Mouse (Mus musculus): ENCODE data around the gene Nppb. TPM values are rescaled to one million over a fixed set of nuclear protein-coding genes. Genes with fewer than 3 reads are reported as not detected.

Nppb gene
- polyA plus RNA-seq, 1 experiment from 2014 or later: not detected

DNA sequence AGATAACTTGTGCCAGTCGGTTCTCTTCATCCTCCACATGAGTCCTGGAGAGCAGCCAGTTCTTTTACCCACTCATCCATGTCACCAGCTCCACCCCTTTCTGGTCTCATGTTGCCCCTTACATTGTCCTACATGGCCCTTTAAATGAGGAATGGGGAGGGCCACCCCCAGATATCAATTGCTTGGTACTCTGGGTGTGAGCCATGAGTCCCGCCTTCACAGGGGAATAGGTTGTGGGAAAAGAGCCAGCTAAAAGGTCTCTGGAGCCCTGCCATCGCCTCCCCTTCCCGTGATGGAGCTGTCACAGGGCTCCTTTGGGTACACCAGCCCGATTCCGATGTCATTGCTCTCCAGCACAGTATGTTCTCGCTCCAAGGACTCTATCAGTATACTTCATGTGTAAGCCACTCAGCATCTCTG is 6.1 kb upstream of the Nppb start:
- WGBS: 78% methylated on average over 7 of the region's 7 CpGs
- ATAC-seq (ENCODE audit: insufficient number of reproducible peaks, insufficient read depth, low FRiP score, low TSS enrichment): no peak

DNA sequence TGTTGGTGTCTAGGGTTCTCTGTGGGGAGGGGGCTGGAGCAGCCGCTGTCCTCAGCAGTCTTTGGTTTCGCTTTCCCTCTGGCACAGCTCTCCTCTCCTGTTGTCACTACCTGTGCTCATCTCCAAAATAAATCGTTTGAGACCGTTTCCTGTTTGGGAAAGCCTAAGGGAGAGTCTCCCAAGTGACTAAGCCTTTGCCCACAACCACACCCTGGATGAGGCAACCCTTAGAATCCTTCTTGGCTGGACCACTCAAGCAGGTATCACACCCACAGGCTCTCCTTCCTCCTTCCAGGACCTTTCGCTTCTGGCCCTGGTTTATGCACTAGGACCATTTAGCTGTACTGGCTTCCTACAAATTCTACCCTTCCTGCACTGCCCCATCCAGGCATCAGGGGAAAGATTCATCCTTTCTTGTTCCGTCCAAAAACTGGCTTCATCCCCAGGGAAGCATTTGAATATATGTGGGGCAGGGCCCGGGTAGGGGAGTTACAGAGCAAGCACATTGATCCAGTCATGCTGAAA is 8.0 kb downstream of the Nppb start:
- 55% methylated on average over 7 of the region's 7 CpGs for WGBS
- Histone ChIP-seq H3K4me2 (replicated peaks) (no peak overlapping the region), H3K27ac (no peak overlapping the region), H3K27me3 (no peaks in the 10 kb centered on the region), H3K36me3 (no peaks in the 10 kb centered on the region), H3K9me3 (0 out of 2 replicates have a peak, but pooled peaks cover 3% of the 10 kb centered on the region), H3K4me3 (no peak overlapping the region), H3K4me1 (no peaks in the 10 kb centered on the region), H3K9ac (no peak overlapping the region)
- ATAC-seq (ENCODE audit: insufficient number of reproducible peaks, insufficient read depth, low FRiP score, low TSS enrichment): no peak

More for the DNA sequence above, 6.1 kb upstream of the Nppb start:
- H3K4me1 ChIP-seq: no peaks in the 10 kb centered on the region
- H3K4me2 ChIP-seq (replicated peaks): no peak overlapping the region
- H3K4me3 ChIP-seq: no peak overlapping the region
- no peaks in the 10 kb centered on the region for H3K27me3 ChIP-seq
- H3K27ac ChIP-seq: no peak overlapping the region
- no peaks in the 10 kb centered on the region for H3K36me3 ChIP-seq
- no peak overlapping the region for H3K9ac ChIP-seq
- H3K9me3 ChIP-seq: no peaks in the 10 kb centered on the region

DNA sequence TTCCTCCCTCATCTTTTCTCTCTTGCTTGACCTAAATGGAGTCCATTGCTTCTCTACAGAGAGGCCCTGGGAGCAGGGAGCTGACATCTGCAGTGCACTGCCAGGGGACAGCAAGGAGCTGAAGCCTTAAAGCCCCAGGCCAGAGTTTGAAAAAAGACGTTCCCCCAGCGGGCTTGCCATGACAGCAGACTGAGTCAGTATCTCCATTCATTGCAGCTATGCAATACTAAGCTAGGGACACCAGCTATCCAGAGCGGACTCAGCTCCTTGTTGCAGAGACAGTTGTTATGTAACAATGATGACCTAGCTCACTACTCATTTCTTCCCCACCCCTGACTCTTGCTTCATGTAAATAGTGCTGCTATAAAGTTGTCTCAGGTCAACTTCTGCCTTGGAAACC is 9.7 kb downstream of the Nppb start:
- no peak overlapping the region for H3K9ac ChIP-seq
- H3K36me3 ChIP-seq: no peaks in the 10 kb centered on the region
- H3K4me3 ChIP-seq: no peak overlapping the region
- no peak overlapping the region for H3K4me2 ChIP-seq (replicated peaks)
- WGBS: 78% methylated on average over 3 of the region's 3 CpGs
- no peaks in the 10 kb centered on the region for H3K9me3 ChIP-seq
- no peak overlapping the region for H3K27ac ChIP-seq
- no peaks in the 10 kb centered on the region for H3K27me3 ChIP-seq
- no peak for ATAC-seq (ENCODE audit: insufficient number of reproducible peaks, insufficient read depth, low FRiP score, low TSS enrichment)
- no peaks in the 10 kb centered on the region for H3K4me1 ChIP-seq

DNA sequence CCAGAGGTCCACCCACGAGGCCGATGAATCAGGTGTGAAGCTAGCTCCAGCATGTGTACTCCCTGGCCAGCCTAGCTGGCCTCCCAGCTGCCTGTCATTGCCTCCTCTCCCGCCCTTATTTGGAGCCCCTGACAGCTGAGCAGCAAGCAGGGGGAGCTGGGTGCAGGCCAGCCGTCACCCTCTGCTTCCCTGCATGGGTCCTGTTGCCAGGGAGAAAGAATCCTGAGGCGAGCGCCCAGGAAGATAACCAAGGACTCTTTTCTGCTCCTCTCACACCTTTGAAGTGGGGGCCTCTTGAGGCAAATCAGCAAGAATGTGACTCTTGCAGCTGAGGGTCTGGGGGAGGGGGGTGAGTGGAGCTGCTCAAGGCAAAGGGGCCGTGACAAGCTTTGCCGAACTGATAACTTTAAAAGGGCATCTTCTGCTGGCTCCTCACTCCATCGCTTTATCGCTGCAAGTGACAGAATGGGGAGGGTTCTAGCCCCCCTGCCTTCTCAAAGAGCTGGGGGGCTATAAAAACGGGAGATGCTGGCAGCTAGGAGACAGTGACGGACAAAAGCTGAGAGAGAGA is 14.7 kb downstream of the Nppb start, which contains the start of gene Nppa:
Gene Nppa, plus strand, starts transcription at position 521 of the 571 bp plus-strand sequence.
- Histone ChIP-seq H3K27ac (no peak within 1 kb of the TSS), H3K27me3 (no peaks in the 10 kb centered on the region), H3K36me3 (peaks cover 11% of the 10 kb centered on the region), H3K9me3 (no peaks in the 10 kb centered on the region), H3K9ac (no peak within 1 kb of the TSS), H3K4me1 (no peaks in the 10 kb centered on the region), H3K4me3 (no peak within 1 kb of the TSS), H3K4me2 (replicated peaks) (no peak within 1 kb of the TSS)
- 53% methylated on average over 12 of the region's 12 CpGs for WGBS
- ATAC-seq (ENCODE audit: insufficient number of reproducible peaks, insufficient read depth, low FRiP score, low TSS enrichment): no peak

DNA sequence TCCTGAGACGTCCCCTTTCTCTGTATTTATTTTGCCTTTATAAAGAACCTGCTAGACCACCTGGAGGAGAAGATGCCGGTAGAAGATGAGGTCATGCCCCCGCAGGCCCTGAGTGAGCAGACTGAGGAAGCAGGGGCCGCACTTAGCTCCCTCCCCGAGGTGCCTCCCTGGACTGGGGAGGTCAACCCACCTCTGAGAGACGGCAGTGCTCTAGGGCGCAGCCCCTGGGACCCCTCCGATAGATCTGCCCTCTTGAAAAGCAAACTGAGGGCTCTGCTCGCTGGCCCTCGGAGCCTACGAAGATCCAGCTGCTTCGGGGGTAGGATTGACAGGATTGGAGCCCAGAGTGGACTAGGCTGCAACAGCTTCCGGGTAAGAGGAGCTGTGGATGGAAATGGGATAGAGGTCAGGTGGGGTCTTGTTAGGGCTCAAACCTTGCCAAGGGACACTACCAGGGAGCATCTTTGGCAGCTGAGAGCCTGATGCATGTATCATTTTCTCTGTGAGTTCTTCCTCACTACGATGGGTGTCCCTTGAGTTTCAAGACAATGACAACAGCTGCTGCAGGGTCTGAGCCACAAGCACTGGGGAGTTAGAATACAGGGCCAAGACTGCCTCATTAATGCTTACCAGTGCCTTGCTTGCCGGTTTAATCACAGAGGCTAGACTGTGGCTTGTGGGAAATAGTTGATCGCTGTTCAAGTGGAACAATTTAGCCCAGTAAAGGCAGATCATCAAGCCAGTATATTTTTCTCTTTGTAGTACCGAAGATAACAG is 15.6 kb downstream of the Nppb start:
- no peak overlapping the region for H3K4me2 ChIP-seq (replicated peaks)
- peaks cover 20% of the 10 kb centered on the region for H3K36me3 ChIP-seq
- H3K9ac ChIP-seq: no peak overlapping the region
- WGBS: 82% methylated on average over 17 of the region's 17 CpGs
- no peaks in the 10 kb centered on the region for H3K9me3 ChIP-seq
- no peak overlapping the region for H3K4me3 ChIP-seq
- ATAC-seq (ENCODE audit: insufficient number of reproducible peaks, insufficient read depth, low FRiP score, low TSS enrichment): no peak
- H3K4me1 ChIP-seq: no peaks in the 10 kb centered on the region
- H3K27ac ChIP-seq: no peak overlapping the region
- H3K27me3 ChIP-seq: no peaks in the 10 kb centered on the region

DNA sequence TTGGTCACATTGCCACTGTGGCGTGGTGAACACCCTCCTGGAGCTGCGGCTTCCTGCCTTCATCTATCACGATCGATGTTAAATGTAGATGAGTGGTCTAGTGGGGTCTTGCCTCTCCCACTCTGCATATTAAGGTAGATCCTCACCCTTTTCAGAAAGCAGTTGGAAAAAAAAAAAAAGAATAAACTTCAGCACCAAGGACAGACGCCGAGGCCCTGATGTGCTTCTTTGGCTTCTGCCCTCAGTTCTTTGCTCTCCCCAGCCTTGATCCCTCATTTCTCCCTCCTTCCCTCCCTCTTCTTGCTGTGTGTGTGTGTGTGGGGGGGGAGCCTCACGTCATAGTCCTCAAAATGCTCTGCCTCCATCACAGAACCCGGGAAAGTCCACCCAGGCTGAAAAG is 16.3 kb downstream of the Nppb start:
- no peak overlapping the region for H3K9ac ChIP-seq
- H3K27me3 ChIP-seq: no peaks in the 10 kb centered on the region
- no peak overlapping the region for H3K4me3 ChIP-seq
- H3K36me3 ChIP-seq: peaks cover 27% of the 10 kb centered on the region
- no peak overlapping the region for H3K27ac ChIP-seq
- ATAC-seq (ENCODE audit: insufficient number of reproducible peaks, insufficient read depth, low FRiP score, low TSS enrichment): no peak
- no peaks in the 10 kb centered on the region for H3K9me3 ChIP-seq
- H3K4me1 ChIP-seq: no peaks in the 10 kb centered on the region
- 48% methylated on average over 8 of the region's 8 CpGs for WGBS
- no peak overlapping the region for H3K4me2 ChIP-seq (replicated peaks)

DNA sequence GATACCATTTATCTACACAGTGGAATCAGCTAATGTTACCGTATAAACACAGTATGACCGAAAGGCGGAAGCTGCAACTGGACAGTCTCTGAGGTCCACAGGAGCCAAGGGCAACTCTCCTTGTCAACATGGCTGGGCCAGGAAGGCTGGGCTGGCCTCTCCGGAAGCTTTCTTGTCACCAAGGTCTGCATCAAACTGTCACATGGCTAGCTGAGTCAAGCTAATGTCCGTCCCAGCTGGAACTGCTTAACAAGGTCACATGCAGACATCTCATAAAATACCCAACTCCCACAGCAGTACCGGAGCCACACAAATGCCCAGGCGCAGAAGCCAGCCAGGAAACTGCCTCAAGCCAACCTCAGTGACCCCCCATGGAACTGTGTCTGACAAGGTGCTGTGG is 18.8 kb downstream of the Nppb start:
- no peak overlapping the region for H3K4me2 ChIP-seq (replicated peaks)
- no peaks in the 10 kb centered on the region for H3K4me1 ChIP-seq
- 79% methylated on average over 7 of the region's 7 CpGs for WGBS
- H3K4me3 ChIP-seq: no peak overlapping the region
- no peak overlapping the region for H3K27ac ChIP-seq
- H3K9me3 ChIP-seq: no peaks in the 10 kb centered on the region
- ATAC-seq (ENCODE audit: insufficient number of reproducible peaks, insufficient read depth, low FRiP score, low TSS enrichment): no peak
- H3K27me3 ChIP-seq: no peaks in the 10 kb centered on the region
- H3K36me3 ChIP-seq: peaks cover 52% of the 10 kb centered on the region
- H3K9ac ChIP-seq: no peak overlapping the region

DNA sequence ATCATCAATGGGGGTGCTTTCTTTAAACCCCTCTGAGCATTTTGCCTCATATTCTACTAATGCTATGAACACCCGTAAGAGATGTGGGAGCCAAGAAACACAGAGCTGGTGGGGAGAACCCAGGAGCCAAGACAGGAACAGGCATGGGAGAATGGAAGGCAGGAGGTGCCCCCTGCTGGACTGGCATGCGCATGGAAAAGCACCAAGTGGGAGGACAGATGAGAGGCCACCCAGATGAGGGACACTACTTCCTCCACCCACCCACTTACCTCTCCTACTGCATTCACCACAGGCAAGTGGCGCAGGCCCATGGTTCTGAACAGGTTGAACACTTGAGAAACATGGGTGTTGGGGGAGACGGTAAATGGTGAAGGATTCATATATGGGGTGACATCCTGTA is 22.8 kb downstream of the Nppb start:
- Histone ChIP-seq H3K27me3 (no peaks in the 10 kb centered on the region), H3K4me1 (no peaks in the 10 kb centered on the region), H3K36me3 (peaks cover 91% of the 10 kb centered on the region), H3K9me3 (no peaks in the 10 kb centered on the region), H3K9ac (no peak overlapping the region), H3K4me2 (replicated peaks) (no peak overlapping the region), H3K27ac (no peak overlapping the region), H3K4me3 (no peak overlapping the region)
- WGBS: 79% methylated on average over 4 of the region's 4 CpGs
- ATAC-seq (ENCODE audit: insufficient number of reproducible peaks, insufficient read depth, low FRiP score, low TSS enrichment): no peak

DNA sequence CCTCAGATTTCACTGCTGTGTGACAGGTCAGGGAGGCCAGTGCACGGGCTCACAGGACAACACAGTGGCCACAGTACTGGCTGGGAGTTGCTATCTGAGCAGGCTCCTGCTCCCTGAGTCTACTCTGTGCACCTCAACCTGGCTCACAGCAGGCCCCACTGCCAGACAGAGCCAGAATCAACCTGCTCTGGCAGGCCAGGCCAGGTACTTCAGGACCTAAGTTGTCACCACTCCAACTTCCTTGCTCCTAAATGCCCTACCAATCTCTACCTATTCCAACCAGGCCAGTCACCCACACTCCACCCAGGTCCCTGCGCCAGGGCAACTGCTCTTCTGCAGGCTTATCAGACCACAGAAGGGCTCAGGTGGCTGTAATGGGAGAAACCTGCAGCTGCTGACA is 24.1 kb downstream of the Nppb start:
- H3K36me3 ChIP-seq: peaks cover 99% of the 10 kb centered on the region

DNA sequence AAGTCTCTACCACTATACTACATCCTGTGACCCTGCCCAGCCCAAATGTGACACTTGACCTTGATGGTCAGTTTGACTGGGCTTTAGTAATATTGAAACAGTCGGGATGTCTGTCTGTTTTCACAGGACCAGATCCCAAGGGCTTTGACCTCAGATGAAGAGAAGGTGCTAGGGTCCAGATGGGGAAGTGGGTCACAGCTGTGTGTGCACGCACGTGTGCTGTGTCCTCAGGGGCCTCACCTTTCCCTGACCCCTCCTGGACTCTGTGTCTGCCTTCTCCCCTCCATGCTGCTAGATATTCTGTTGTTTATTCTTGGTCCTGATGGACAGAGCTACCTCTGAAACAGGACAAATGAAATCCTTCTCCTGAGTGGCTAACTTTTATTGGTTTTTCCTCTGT is 25.7 kb downstream of the Nppb start:
- ATAC-seq (ENCODE audit: insufficient number of reproducible peaks, insufficient read depth, low FRiP score, low TSS enrichment): no peak
- Histone ChIP-seq H3K9ac (no peak overlapping the region), H3K9me3 (no peaks in the 10 kb centered on the region), H3K4me1 (no peaks in the 10 kb centered on the region), H3K27ac (no peak overlapping the region), H3K27me3 (no peaks in the 10 kb centered on the region), H3K4me2 (replicated peaks) (no peak overlapping the region), H3K4me3 (no peak overlapping the region), H3K36me3 (peaks cover 97% of the 10 kb centered on the region)
- WGBS: 58% methylated on average over 3 of the region's 3 CpGs

More for the DNA sequence above, 24.1 kb downstream of the Nppb start:
- no peak overlapping the region for H3K4me2 ChIP-seq (replicated peaks)
- H3K27ac ChIP-seq: no peak overlapping the region
- 83% methylated on average over 2 of the region's 2 CpGs for WGBS
- no peak for ATAC-seq (ENCODE audit: insufficient number of reproducible peaks, insufficient read depth, low FRiP score, low TSS enrichment)
- H3K4me3 ChIP-seq: no peak overlapping the region
- no peaks in the 10 kb centered on the region for H3K27me3 ChIP-seq
- no peaks in the 10 kb centered on the region for H3K4me1 ChIP-seq
- H3K9ac ChIP-seq: no peak overlapping the region
- no peaks in the 10 kb centered on the region for H3K9me3 ChIP-seq

DNA sequence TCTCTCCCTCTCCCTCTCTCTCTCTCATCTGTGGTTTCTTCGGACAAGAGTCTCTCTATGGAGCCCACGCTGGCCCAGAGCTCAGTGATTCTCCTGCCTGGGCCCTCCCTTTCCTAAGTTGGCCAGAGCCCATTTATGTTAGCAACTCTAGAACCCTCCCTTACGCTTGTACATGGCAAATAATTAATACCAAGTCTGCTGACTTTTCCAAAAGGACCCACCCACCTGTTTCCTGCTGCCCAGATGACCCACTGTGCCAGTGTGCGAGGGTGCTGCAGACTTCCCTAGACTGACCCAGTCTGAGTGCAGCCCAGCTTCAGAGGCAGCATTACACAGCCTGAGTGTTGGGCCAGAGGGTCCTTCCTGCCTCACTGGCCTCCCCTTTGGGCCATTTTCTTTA is 26.6 kb downstream of the Nppb start:
- Histone ChIP-seq H3K9ac (no peak overlapping the region), H3K27me3 (no peaks in the 10 kb centered on the region), H3K36me3 (peaks cover 97% of the 10 kb centered on the region), H3K4me3 (no peak overlapping the region), H3K27ac (no peak overlapping the region), H3K9me3 (no peaks in the 10 kb centered on the region), H3K4me1 (no peaks in the 10 kb centered on the region), H3K4me2 (replicated peaks) (no peak overlapping the region)
- ATAC-seq (ENCODE audit: insufficient number of reproducible peaks, insufficient read depth, low FRiP score, low TSS enrichment): no peak
- 94% methylated on average over 4 of the region's 4 CpGs for WGBS

DNA sequence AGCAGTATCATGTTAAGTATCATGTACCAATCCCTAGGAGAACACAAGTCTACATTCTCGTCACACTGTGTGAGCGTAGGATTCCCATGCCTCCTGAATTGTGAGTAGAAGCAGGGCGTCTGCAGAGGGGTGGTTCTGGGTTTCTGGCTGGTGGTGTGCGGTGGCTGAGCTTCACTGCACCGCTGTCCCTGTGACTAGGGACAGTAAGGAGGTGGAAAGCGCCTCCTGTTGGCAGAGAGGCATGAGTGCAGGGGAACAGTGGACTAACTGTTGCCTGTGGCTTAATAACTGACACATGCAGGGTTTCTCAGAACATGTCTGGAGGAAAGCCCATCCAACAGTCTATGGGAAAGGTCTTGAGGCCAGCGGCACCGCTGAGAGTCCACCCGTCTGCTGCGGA is 29.8 kb downstream of the Nppb start:
- Histone ChIP-seq H3K27ac (no peak overlapping the region), H3K9ac (no peak overlapping the region), H3K4me2 (replicated peaks) (no peak overlapping the region), H3K27me3 (no peaks in the 10 kb centered on the region), H3K4me3 (no peak overlapping the region), H3K9me3 (no peaks in the 10 kb centered on the region), H3K36me3 (peaks cover 93% of the 10 kb centered on the region), H3K4me1 (peaks cover 6% of the 10 kb centered on the region; the same call in 1 of the 2 replicates)
- ATAC-seq (ENCODE audit: insufficient number of reproducible peaks, insufficient read depth, low FRiP score, low TSS enrichment): no peak
- WGBS: 79% methylated on average over 10 of the region's 10 CpGs

All from embryonic facial prominence, embryonic 12.5 days (tissue).